Mouse (Mus musculus) midbrain, embryonic 12.5 days (tissue): Measurements from ENCODE around the gene Atp2a2. TPM values are rescaled to one million over a fixed set of nuclear protein-coding genes. Genes with fewer than 3 reads are reported as not detected.
"Not testable (repeated sequence)": the region's sequence is repeated elsewhere in the genome, so short reads cannot be mapped to it uniquely, and the experiment has no call there.

Source experiments
- ATAC-seq: fragments of 200-750 bp; cut with Nextera tagmentation; 2 replicates; pipeline ENCODE4 v1.8.0; 2017; ENCODE audit warnings: low read depth, moderate TSS enrichment, moderate library complexity; ENCODE audit not compliant: low FRiP score
- H3K27ac ChIP-seq: fragments of 300-500 bp; sonication (generic); replicated peaks from 2 replicates; pipeline ENCODE4 v1.5.1; 2016; ENCODE audit warnings: mild to moderate bottlenecking
- H3K27me3 ChIP-seq: fragments of 300-500 bp; sonication (generic); 2 replicates; pipeline ENCODE4 v1.6.1; 2016; ENCODE audit warnings: mild to moderate bottlenecking
- H3K36me3 ChIP-seq: fragments of 300-500 bp; sonication (generic); 2 replicates; pipeline ENCODE4 v1.6.1; 2016
- H3K4me1 ChIP-seq: fragments of 300-500 bp; sonication (generic); 2 replicates; pipeline ENCODE4 v1.6.1; 2016
- H3K4me2 ChIP-seq: fragments of 300-500 bp; sonication (generic); replicated peaks from 2 replicates; pipeline ENCODE4 v1.6.1; 2016; ENCODE audit warnings: mild to moderate bottlenecking, moderate library complexity
- H3K4me3 ChIP-seq: fragments of 300-500 bp; sonication (generic); 2 replicates; pipeline ENCODE4 v1.5.1; 2016; ENCODE audit warnings: mild to moderate bottlenecking
- H3K9ac ChIP-seq: fragments of 300-500 bp; sonication (generic); replicated peaks from 2 replicates; pipeline ENCODE4 v1.6.1; 2016; ENCODE audit warnings: mild to moderate bottlenecking, moderate library complexity
- H3K9me3 ChIP-seq: fragments of 300-500 bp; sonication (generic); 2 replicates; pipeline ENCODE4 v1.6.1; 2016; ENCODE audit warnings: mild to moderate bottlenecking
- WGBS: fragments of 180-500 bp; shearing (Covaris S2); methylation state at CpG from one replicate; pipeline ENCODE4 v1.1.7; 2016; 5-methylcytosine and 5-hydroxymethylcytosine counted together
- polyA plus RNA-seq: library from polyadenylated mRNA; unstranded; fragments of >200 nt; fragmentation: Nextera tagmentation; extraction: Ambion mirVana; gene quantifications from 2 replicates; pipeline ENCODE4 v1.2.1, GENCODE M21; 2016

Atp2a2 gene
- polyA plus RNA-seq, 1 experiment from 2014 or later, result 59.4 TPM

DNA sequence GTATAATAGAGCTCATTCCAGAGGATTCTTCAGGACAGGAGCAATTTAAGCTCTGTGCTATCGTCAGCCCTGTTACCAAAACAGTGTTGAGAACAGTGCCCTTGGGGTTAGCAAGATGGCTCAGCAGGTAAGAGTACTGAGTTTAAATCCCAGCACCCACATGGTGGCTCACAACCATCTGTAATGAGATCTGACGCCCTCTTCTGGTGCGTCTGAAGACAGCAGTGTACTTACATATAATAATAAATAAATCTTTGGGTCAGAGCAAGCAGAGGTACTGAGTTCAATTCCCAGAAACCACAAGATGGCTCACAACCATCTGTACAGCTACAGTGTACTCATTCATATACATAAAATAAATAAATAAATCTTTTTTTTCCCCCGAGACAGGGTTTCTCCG, 15.8 kb downstream of the Atp2a2 start:
- H3K9me3 ChIP-seq, H3K27ac ChIP-seq, H3K27me3 ChIP-seq, H3K9ac ChIP-seq, ATAC-seq, H3K4me3 ChIP-seq, H3K4me1 ChIP-seq, H3K4me2 ChIP-seq: not testable (repeated sequence)
- WGBS, result 77% methylated on average over 5 of the region's 5 CpGs
- peaks cover 85% of the 10 kb centered on the region for H3K36me3 ChIP-seq

DNA sequence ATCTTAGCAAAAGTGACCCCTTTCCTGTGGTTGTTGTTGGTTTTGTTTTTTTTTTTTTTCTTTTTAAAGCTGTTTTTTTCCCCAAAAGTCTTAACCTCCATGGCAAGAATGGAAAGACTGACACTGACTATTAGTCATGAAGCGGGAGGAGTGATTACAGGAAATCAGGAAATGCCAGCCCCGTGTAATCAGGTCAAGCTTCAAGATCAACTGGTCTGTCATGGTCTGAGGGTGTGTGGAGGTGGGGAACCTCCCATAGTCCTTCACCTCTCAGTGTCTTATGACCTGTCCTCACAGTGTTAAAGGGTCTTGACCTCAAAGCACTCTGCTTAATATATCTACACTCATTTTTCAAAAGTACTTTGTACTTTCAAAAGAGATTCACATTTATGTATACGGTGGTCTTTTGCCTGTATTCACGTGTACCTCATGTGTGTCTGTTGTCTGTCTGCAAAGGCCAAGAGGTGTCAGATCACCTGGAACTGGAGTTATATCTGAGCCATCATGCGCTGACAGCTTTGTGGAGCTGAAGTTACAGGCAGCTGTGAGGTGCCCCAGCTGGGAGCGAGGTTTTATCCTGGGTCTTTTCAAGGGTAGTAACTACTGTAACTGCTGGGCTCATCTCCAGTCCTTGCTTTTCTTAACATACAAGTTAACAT, 19.2 kb downstream of the Atp2a2 start:
- no peaks in the 10 kb centered on the region for H3K9me3 ChIP-seq
- H3K4me3 ChIP-seq, result no peak overlapping the region
- peaks cover 70% of the 10 kb centered on the region for H3K36me3 ChIP-seq
- no peak overlapping the region for H3K4me2 ChIP-seq
- H3K27me3 ChIP-seq, result no peaks in the 10 kb centered on the region
- no peak overlapping the region for H3K9ac ChIP-seq
- no peak for ATAC-seq
- H3K27ac ChIP-seq, result no peak overlapping the region
- H3K4me1 ChIP-seq, result no peaks in the 10 kb centered on the region
- 95% methylated on average over 6 of the region's 6 CpGs for WGBS

DNA sequence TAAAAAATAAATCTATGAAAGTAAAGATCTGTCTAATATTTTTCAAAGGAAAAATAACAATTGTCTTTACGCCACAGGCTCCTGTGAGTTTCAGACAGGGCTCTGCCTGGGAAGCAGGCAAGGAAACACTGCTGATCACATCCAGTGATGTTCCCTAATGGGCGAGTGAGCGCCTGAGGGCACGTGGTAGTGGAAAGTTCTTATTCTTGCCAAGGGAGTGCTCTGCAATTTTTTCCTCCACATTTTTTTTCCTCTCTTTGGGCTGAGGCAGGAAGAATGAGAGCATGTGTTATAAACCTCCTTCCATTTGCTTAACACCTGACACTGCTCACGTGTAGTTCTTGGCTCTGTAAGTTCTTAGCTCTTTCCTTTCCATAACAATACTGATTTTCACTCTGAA, 20.2 kb downstream of the Atp2a2 start:
- Histone ChIP-seq H3K27me3 (no peaks in the 10 kb centered on the region), H3K36me3 (peaks cover 70% of the 10 kb centered on the region), H3K27ac (no peak overlapping the region), H3K4me3 (no peak overlapping the region), H3K4me2 (no peak overlapping the region), H3K9me3 (no peaks in the 10 kb centered on the region), H3K4me1 (no peaks in the 10 kb centered on the region), H3K9ac (no peak overlapping the region)
- 88% methylated on average over 5 of the region's 5 CpGs for WGBS
- ATAC-seq, result no peak

DNA sequence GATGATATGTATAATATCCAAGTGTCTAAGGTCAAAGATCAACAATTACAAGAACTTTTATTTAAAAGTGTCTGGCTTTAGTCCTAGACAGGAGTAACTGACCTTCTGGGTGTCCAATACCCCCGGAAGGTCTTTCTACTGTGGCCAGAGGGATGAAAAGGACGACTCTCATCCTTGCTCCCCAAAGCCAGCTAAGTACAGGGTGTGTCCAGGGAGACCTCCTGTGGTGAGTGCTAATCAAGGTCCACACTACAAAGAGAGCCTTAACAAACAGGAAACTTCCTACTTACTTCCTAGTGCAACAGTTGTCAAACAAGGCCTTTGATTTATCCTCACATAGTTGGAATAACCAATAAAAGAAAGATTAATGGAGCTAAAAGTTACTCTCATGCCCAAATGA, 22.9 kb downstream of the Atp2a2 start:
- Histone ChIP-seq H3K4me3 (no peak overlapping the region), H3K27ac (no peak overlapping the region), H3K27me3 (no peaks in the 10 kb centered on the region), H3K9me3 (no peaks in the 10 kb centered on the region), H3K36me3 (peaks cover 62% of the 10 kb centered on the region), H3K4me2 (no peak overlapping the region), H3K4me1 (no peaks in the 10 kb centered on the region), H3K9ac (no peak overlapping the region)
- no peak for ATAC-seq
- 62% methylated on average over 2 of the region's 2 CpGs for WGBS

DNA sequence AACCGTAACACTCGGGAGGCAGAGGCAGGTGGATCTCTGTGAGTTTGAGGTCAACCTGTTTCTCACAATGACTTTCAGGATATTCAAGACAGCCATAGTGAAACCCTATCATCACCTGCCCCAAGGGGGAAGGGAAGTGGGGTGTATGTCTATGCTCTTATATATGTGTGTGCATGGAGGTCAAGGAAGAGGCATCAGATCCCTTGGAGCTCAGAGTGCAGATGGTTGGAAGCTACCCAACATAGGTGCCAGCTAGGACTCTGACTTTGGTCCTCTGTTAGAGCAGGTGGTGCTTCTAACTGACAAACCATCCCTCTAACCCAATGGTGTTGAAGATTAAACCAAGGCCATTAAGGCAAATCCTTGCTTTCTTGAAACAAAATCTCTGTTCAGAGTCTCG, 24.5 kb downstream of the Atp2a2 start:
- Histone ChIP-seq H3K9ac (no peak overlapping the region), H3K27ac (no peak overlapping the region), H3K4me3 (no peak overlapping the region), H3K9me3 (no peaks in the 10 kb centered on the region), H3K36me3 (peaks cover 61% of the 10 kb centered on the region), H3K27me3 (no peaks in the 10 kb centered on the region), H3K4me2 (no peak overlapping the region), H3K4me1 (no peaks in the 10 kb centered on the region)
- ATAC-seq, result no peak
- 92% methylated on average over 3 of the region's 3 CpGs for WGBS

DNA sequence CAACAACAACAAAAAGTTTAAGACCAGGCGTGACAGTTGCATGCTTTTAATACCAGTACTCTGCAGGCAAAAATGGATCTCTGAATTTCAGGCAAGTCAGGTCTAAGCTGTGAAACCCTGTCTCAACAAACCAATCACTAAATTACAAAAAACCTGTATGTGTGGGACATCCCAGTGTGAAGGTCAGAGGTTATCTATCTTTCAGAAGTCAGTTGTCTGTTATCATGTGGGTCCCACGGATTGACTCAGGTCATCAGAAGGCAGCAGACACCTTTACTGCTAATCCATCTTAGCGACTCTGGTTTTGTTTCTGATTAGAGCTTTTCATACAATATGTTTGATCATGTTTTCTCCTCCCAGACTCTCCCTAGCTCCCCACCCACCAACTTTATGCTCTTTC, 25.9 kb downstream of the Atp2a2 start:
- Histone ChIP-seq H3K4me2 (no peak overlapping the region), H3K9me3 (no peaks in the 10 kb centered on the region), H3K27ac (no peak overlapping the region), H3K27me3 (no peaks in the 10 kb centered on the region), H3K36me3 (peaks cover 63% of the 10 kb centered on the region), H3K4me3 (no peak overlapping the region), H3K4me1 (no peaks in the 10 kb centered on the region), H3K9ac (no peak overlapping the region)
- ATAC-seq, result no peak
- WGBS, result 74% methylated on average over 3 of the region's 3 CpGs

DNA sequence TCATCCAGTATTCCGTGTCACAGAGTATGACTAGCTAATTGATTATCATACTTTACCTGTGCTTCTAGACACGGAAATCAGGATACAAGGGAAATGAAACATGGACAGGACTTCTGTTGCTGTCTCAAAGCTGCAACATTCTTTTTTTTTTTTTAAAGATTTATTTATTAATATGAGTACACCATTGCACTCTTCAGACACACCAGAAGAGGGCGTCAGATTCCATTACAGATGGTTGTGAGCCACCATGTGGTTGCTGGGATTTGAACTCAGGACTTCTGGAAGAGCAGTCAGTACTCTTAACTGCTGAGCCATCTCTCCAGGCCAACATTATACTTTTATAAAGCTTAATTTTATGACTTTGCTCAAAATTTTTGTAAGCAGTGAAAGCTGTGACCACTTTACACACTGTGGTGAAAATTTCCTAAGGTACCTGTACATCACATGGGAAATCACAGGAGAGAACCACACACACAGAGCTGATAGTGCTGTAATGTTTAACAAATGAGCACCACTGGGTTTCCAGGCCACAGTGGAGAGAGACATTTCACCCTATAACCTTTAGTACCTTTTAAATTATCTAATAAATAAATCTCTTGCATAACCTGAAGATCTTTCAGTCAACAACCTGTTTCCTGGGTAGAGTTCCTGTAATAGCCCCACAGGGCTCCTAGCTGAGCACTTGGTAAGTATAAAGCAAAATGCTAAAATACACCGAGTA, 27.2 kb downstream of the Atp2a2 start:
- peaks cover 66% of the 10 kb centered on the region for H3K36me3 ChIP-seq
- 90% methylated on average over 4 of the region's 4 CpGs for WGBS

DNA sequence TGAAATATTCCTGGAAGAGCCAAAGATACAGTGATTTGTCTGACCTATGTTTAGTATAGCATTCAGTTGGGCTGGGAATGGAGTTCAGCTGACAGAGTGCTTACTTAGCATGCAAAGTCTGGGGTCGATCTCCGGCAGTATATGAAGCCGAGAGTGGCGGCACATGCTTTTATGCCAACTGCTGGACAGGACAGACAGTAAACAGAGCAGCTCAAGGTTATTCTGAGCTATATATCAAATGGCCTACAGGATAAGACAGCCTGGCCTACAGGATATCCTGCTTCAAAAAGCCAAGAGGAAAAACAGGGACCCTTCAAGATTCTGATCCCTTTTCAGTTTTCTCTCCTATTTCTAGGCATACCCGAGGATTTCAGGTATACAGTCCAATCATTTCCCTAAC, 30.4 kb downstream of the Atp2a2 start:
- Histone ChIP-seq H3K27ac (no peak overlapping the region), H3K27me3 (no peaks in the 10 kb centered on the region), H3K4me2 (no peak overlapping the region), H3K36me3 (peaks cover 84% of the 10 kb centered on the region), H3K9ac (no peak overlapping the region), H3K9me3 (no peaks in the 10 kb centered on the region), H3K4me1 (no peaks in the 10 kb centered on the region), H3K4me3 (no peak overlapping the region)
- no peak for ATAC-seq
- WGBS, result 92% methylated on average over 5 of the region's 5 CpGs

More for the DNA sequence above, 27.2 kb downstream of the Atp2a2 start:
- H3K27ac ChIP-seq, result no peak overlapping the region
- H3K4me2 ChIP-seq, result no peak overlapping the region
- H3K9ac ChIP-seq, result no peak overlapping the region
- ATAC-seq, result no peak
- no peak overlapping the region for H3K4me3 ChIP-seq
- no peaks in the 10 kb centered on the region for H3K4me1 ChIP-seq
- no peaks in the 10 kb centered on the region for H3K9me3 ChIP-seq
- no peaks in the 10 kb centered on the region for H3K27me3 ChIP-seq

DNA sequence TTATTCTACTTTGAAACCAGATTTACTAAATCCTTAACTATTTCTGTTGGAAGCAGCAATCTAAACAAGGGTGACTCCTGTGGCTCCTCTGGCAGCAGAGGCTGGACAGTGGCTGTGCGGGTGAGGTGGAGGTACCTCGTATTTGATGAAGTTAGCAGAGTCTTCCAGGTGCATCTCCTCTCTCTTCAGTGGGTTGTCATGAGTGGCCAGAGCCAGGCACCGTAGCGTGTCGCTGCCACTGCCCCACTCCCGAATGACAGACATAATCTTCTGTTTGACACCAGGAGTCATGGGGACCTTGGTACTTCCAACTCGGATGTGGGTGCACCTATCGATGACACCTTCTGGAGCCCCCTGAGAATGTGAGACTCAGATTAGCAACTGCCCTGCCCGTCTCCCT, 40.6 kb downstream of the Atp2a2 start:
- Histone ChIP-seq H3K4me2 (no peak overlapping the region), H3K9ac (no peak overlapping the region), H3K4me3 (no peak overlapping the region), H3K9me3 (no peaks in the 10 kb centered on the region), H3K36me3 (peaks cover 100% of the 10 kb centered on the region), H3K27me3 (no peaks in the 10 kb centered on the region), H3K27ac (no peak overlapping the region), H3K4me1 (no peaks in the 10 kb centered on the region)
- WGBS, result 94% methylated on average over 9 of the region's 9 CpGs
- ATAC-seq, result no peak

DNA sequence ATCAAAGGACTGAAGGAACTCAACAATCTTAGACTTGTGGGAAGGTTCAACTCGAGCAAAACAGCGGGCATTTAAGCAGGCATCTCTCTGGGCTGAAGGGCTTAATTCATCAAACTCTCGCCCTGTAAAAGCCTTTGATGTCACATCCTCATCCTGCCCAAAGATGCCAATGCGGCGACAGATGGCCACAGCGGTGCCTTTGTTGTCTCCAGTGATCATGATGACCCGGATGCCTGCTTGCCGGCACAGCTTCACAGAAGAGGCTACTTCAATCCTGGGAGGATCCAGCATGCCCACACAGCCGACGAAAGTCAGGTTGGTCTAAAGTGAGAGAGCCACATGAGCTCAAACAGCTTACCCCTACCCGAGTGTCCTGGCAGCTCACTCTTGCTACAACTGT, 41.4 kb downstream of the Atp2a2 start:
- Histone ChIP-seq H3K4me2 (no peak overlapping the region), H3K4me1 (no peaks in the 10 kb centered on the region), H3K27ac (no peak overlapping the region), H3K9me3 (no peaks in the 10 kb centered on the region), H3K36me3 (peaks cover 100% of the 10 kb centered on the region), H3K4me3 (no peak overlapping the region), H3K27me3 (no peaks in the 10 kb centered on the region), H3K9ac (no peak overlapping the region)
- WGBS, result 89% methylated on average over 11 of the region's 11 CpGs
- no peak for ATAC-seq

DNA sequence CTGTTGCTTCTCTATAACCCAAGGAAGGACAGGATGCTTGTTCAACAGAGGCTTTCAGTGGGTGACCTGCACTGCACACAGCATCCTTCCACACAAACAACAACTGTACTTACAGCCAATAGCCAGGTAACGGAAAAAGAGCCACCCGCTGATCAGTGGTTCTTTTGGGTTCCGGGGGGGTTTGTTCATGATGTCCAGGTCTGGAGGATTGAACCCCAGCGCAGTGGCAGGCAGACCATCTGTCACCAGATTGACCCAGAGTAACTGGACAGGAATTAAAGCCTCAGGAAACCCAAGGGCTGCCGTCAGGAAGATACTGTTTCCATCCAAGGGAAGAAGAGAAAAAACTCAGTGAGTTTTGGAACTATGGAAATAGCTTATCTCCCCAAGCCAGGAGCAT, 42.7 kb downstream of the Atp2a2 start:
- no peak overlapping the region for H3K4me2 ChIP-seq
- WGBS, result 95% methylated on average over 5 of the region's 5 CpGs
- H3K4me3 ChIP-seq, result no peak overlapping the region
- H3K36me3 ChIP-seq, result peaks cover 100% of the 10 kb centered on the region
- H3K4me1 ChIP-seq, result no peaks in the 10 kb centered on the region
- H3K9ac ChIP-seq, result no peak overlapping the region
- H3K9me3 ChIP-seq, result no peaks in the 10 kb centered on the region
- no peaks in the 10 kb centered on the region for H3K27me3 ChIP-seq
- no peak overlapping the region for H3K27ac ChIP-seq
- no peak for ATAC-seq

DNA sequence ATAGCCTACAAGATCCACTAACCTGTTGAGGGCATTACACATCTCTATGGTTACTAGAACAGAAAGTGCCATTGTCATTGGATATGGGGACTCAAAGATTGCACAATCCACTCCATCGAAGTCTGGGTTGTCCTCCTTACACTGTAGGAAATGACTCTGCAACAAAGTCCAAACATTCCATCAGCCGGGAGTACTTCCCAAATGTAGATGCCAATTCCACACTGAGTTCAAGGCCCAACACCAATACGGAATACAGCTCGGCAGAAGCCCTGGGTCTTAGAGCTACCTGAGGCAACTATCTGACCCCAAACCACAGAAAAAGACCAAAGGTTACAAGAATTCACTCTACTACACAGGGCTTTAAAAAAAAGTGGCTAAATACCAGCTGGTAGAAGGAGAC, 44.0 kb downstream of the Atp2a2 start:
- Histone ChIP-seq H3K36me3 (peaks cover 100% of the 10 kb centered on the region), H3K9me3 (no peaks in the 10 kb centered on the region), H3K4me1 (no peaks in the 10 kb centered on the region), H3K27me3 (no peaks in the 10 kb centered on the region), H3K9ac (no peak overlapping the region), H3K4me2 (no peak overlapping the region), H3K4me3 (no peak overlapping the region), H3K27ac (no peak overlapping the region)
- 98% methylated on average over 4 of the region's 4 CpGs for WGBS
- ATAC-seq, result no peak

DNA sequence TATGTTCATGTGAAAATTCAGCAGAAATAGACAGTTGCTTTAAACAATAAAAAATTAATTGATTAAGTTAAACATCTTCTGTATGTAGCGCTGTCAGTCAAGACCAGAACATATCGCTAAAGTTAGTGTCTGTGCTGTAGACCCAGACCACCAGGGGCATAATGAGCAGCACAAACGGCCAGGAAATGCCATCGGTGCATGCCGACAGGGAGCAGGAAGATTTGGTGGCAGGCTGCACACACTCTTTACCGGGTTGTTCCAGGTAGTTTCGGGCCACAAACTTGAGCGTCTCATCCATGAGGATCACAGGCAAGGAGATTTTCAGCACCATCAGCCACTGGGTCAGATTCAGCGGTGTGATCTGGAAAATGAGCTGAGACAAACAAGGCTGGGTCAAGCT, 45.0 kb downstream of the Atp2a2 start:
- H3K27me3 ChIP-seq, ATAC-seq, H3K27ac ChIP-seq, H3K9me3 ChIP-seq, H3K4me3 ChIP-seq, H3K4me1 ChIP-seq, H3K9ac ChIP-seq, H3K4me2 ChIP-seq: not testable (repeated sequence)
- 92% methylated on average over 9 of the region's 9 CpGs for WGBS
- peaks cover 100% of the 10 kb centered on the region for H3K36me3 ChIP-seq
